Mouse (Mus musculus) lung, embryonic 16.5 days (tissue): Measurements from ENCODE around the gene Olfr827. TPM values are rescaled to one million over a fixed set of nuclear protein-coding genes. Genes with fewer than 3 reads are reported as not detected.

ENCODE experiments used
- ATAC-seq: fragments of 200-750 bp; cut with Nextera tagmentation; 2 replicates; pipeline ENCODE4 v1.8.0; 2017; ENCODE audit warnings: low read depth, mild to moderate bottlenecking, moderate library complexity
- H3K27ac ChIP-seq: fragments of 300-500 bp; sonication (generic); 2 replicates; pipeline ENCODE4 v1.5.1; 2014; ENCODE audit warnings: mild to moderate bottlenecking, control low read depth, low read length
- H3K27me3 ChIP-seq: fragments of 300-500 bp; sonication (generic); 2 replicates; pipeline ENCODE4 v1.6.1; 2014; ENCODE audit warnings: low read depth, low read length, mixed read lengths; ENCODE audit not compliant: control insufficient read depth, insufficient read depth
- H3K36me3 ChIP-seq: fragments of 300-500 bp; sonication (generic); 2 replicates; pipeline ENCODE4 v1.6.1; 2014; ENCODE audit warnings: low read length; ENCODE audit not compliant: control insufficient read depth, insufficient read depth
- H3K4me1 ChIP-seq: fragments of 300-500 bp; sonication (generic); replicated peaks from 2 replicates; pipeline ENCODE4 v1.6.1; 2014; ENCODE audit warnings: low read length, mixed read lengths; ENCODE audit not compliant: control insufficient read depth, insufficient read depth
- H3K4me2 ChIP-seq: fragments of 300-500 bp; sonication (generic); 2 replicates; pipeline ENCODE4 v1.6.1; 2014; ENCODE audit warnings: low read depth, low read length, control low read depth
- H3K4me3 ChIP-seq: fragments of 300-500 bp; sonication (generic); 2 replicates; pipeline ENCODE4 v1.5.1; 2014; ENCODE audit warnings: mild to moderate bottlenecking, low read length, control low read depth
- H3K9ac ChIP-seq: fragments of 300-500 bp; sonication (generic); 2 replicates; pipeline ENCODE4 v1.6.1; 2014; ENCODE audit warnings: low read length, control low read depth
- H3K9me3 ChIP-seq: fragments of 300-500 bp; sonication (generic); 2 replicates; pipeline ENCODE4 v1.6.1; 2016; ENCODE audit warnings: low read length; ENCODE audit not compliant: control insufficient read depth
- WGBS: fragments of 180-500 bp; shearing (Covaris S2); extraction: QIAGEN DNeasy Blood & Tissue Kit; methylation state at CpG from one replicate; pipeline ENCODE4 v1.1.7; 2014; 5-methylcytosine and 5-hydroxymethylcytosine counted together
- polyA plus RNA-seq: library from polyadenylated mRNA; unstranded; fragments of >200 nt; fragmentation: Nextera tagmentation; extraction: Ambion mirVana; gene quantifications from 2 replicates; pipeline ENCODE4 v1.2.1, GENCODE M21; 2015

Gene Olfr827
- polyA plus RNA-seq, 1 experiment from 2014 or later, result not detected

DNA sequence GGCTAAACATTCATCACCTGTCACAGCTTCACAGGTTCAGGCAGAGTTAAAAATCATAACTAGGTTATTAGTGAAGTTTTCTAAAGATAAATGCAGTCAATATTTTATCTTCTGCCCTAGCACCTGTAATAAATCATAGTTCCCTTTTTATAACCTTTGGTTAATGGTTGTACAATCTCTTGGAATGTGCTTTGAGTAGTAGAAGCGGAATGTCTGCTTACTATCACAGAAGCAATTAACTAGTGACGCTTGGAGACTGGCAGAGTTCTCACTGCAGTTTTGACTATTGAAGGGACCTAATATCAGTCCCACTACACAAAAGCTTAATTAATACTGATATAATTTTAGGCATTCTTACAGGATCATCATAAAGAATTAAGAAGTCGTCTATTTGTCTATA, 10.8 kb upstream of the Olfr827 start:
- H3K9ac ChIP-seq, result no peak overlapping the region
- H3K9me3 ChIP-seq, result no peaks in the 10 kb centered on the region
- ATAC-seq, result no peak
- no peaks in the 10 kb centered on the region for H3K4me1 ChIP-seq
- H3K36me3 ChIP-seq, result no peaks in the 10 kb centered on the region
- H3K27me3 ChIP-seq, result no peaks in the 10 kb centered on the region
- no peak overlapping the region for H3K4me2 ChIP-seq
- H3K4me3 ChIP-seq, result no peak overlapping the region
- no peak overlapping the region for H3K27ac ChIP-seq
- 69% methylated on average over 3 of the region's 3 CpGs for WGBS

DNA sequence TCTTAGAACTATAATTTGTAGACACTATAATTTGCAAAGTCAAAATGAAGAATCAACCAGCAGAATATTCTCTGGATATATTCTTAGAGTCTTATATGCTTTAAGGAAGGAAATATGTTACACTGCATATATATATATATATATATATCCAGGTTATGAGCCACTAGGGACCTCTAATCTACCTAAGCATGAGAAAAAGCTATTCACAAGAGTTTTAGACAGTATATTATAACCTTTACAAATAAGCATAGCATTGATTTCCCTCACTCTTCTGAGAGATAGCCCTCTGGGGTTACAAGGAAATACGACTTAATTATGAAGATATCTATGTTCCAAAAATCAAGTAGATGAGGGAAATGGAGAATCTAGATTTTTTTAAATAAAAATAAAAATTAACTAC, 30.1 kb downstream of the Olfr827 start, which contains the start of gene Olfr826:
Gene Olfr826 (minus strand): TSS at position 101 of the 400 bp plus-strand sequence.
- Histone ChIP-seq H3K27me3 (no peaks in the 10 kb centered on the region), H3K9ac (no peak within 1 kb of the TSS), H3K4me2 (no peak within 1 kb of the TSS), H3K36me3 (no peaks in the 10 kb centered on the region), H3K9me3 (no peaks in the 10 kb centered on the region), H3K4me3 (no peak within 1 kb of the TSS), H3K27ac (no peak within 1 kb of the TSS), H3K4me1 (no peaks in the 10 kb centered on the region)
- ATAC-seq, result no peak
- 51% methylated on average over 1 of the region's 1 CpGs for WGBS

DNA sequence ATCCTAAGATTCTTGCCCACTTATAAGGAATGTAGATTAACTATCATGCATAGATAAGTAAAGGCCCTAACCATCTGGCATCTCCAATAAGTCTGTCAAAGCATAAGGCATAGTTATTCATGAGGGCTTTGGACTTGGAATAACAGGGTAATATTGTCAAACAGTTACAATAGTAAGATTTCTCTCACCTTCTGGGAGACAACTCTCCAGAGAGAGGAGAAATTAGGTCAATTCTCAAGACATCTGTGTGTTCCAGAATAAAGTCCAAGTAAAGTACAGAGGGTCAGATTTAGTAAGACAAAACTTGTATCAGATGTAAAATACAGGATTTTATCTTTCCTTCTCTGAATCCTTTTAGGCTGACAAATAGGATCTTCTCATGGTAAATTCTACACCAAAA, 47.5 kb downstream of the Olfr827 start, which contains the start of gene Olfr825:
Gene Olfr825 (minus strand): TSS at position 101 of the 400 bp plus-strand sequence.
- H3K9me3 ChIP-seq, result no peaks in the 10 kb centered on the region
- H3K4me1 ChIP-seq, result no peaks in the 10 kb centered on the region
- H3K27me3 ChIP-seq, result no peaks in the 10 kb centered on the region
- no peak within 1 kb of the TSS for H3K27ac ChIP-seq
- H3K4me2 ChIP-seq, result no peak within 1 kb of the TSS
- no peaks in the 10 kb centered on the region for H3K36me3 ChIP-seq
- no peak within 1 kb of the TSS for H3K9ac ChIP-seq
- ATAC-seq, result no peak
- no peak within 1 kb of the TSS for H3K4me3 ChIP-seq

DNA sequence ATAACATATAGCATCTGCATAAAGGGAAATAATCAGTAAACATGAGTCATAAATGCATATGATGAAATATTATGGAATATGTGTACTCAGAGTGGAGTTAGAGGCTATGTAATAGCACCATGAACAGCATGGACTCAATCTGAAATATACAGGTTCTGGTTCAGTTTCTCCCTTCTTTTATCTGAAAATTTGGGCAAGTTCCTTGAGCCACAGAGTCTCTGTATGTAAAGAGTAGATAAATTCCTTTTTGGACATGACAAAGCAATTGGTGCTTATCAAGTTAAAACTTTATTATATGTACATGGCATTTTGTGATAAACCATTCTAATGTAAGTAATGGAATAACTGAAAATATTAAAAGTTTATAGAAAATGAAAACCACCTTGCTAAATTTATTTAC, 49.0 kb downstream of the Olfr827 start:
- Histone ChIP-seq H3K4me2 (no peak overlapping the region), H3K4me1 (no peaks in the 10 kb centered on the region), H3K36me3 (no peaks in the 10 kb centered on the region), H3K9ac (no peak overlapping the region), H3K9me3 (no peaks in the 10 kb centered on the region), H3K4me3 (no peak overlapping the region), H3K27ac (no peak overlapping the region), H3K27me3 (no peaks in the 10 kb centered on the region)
- no peak for ATAC-seq

Other genes starting within 250 kb of the Olfr827 start
- gene Olfr819, start 247.1 kb downstream of the Olfr827 start, polyA plus RNA-seq, result not detected in 2 replicates
- gene Olfr247, start 238.3 kb downstream of the Olfr827 start, polyA plus RNA-seq, result not detected in 2 replicates
- gene Gm10310, start 229.3 kb downstream of the Olfr827 start, polyA plus RNA-seq, result not detected in 2 replicates
- not detected in 2 replicates for gene Olfr820, start 201.8 kb downstream of the Olfr827 start, polyA plus RNA-seq
- gene Olfr821, start 184.1 kb downstream of the Olfr827 start, polyA plus RNA-seq, result not detected in 2 replicates
- not detected in 2 replicates for gene Olfr822, start 143.2 kb downstream of the Olfr827 start, polyA plus RNA-seq
- not detected in 2 replicates for gene Olfr823, start 99.0 kb downstream of the Olfr827 start, polyA plus RNA-seq
- not detected in 2 replicates for gene Olfr824, start 84.4 kb downstream of the Olfr827 start, polyA plus RNA-seq
- gene Olfr825, start 47.6 kb downstream of the Olfr827 start, polyA plus RNA-seq, result not detected in 2 replicates
- gene Olfr826, start 30.2 kb downstream of the Olfr827 start, polyA plus RNA-seq, result not detected in 2 replicates
- not detected in 2 replicates for gene Neurod4, start 65.8 kb upstream of the Olfr827 start, polyA plus RNA-seq
- 0.82 and 1.2 TPM in 2 replicates for gene Tespa1, start 108.5 kb upstream of the Olfr827 start, polyA plus RNA-seq
- 0.03 TPM in 1 of 2 replicates, not detected in the other for gene Vmn2r84, start 179.9 kb upstream of the Olfr827 start, polyA plus RNA-seq
- gene Vmn2r85, start 215.3 kb upstream of the Olfr827 start, polyA plus RNA-seq, result not detected in 2 replicates
- not detected in 2 replicates for gene Vmn2r86, start 241.6 kb upstream of the Olfr827 start, polyA plus RNA-seq